Mouse (Mus musculus): Measurements from ENCODE around the gene Plekhg2. TPM values are rescaled to one million over a fixed set of nuclear protein-coding genes. Genes with fewer than 3 reads are reported as not detected.
A peak's percentile ranks its signal among the peaks of the same experiment; 100 is the strongest.

Gene Plekhg2
- polyA plus RNA-seq, 1 experiment from 2014 or later: 35.8 TPM

DNA sequence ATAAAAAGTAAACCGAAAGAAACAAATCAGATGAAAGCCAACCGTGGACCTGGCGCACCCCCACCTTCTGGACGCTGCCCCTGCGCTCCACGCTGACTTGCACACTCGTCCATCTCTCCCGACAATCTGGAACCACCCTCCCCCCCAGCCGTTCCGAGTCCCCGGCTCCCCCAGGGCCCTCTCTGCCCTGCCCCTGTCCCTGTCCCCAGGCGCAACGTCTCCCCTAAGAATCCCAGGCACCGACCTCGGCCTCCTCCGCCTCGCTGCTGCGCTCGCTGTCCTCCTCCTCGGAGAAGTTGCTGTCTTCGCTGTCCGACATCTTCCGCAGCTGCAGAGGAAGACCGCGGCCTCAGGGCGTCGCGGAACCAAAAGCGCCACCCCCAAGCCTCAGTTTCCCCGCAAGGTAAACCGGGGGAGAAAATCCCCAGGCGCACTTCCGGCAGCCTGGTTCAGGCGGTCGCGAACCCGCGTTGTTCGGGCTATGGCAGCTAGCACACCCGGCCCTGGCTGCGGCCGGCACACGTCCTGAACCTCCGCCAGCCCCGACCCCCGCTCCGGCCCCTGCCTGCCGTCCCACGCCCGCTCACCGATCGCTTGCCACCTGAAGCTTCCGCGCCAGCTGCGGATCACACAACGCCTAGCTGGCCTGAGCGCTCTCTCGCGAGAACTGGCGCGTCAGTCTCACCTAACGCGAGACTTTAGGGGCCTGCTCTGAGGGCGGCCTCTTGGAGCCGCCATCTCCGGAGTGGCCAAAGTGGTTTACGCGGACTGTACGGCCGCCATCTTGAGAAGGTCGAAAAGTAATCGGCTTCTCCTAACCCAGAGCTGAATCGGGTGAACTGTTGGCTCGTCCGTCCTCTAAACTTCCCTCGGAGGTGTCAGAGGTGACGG, 34.0 kb downstream of the Plekhg2 start, which contains the start of gene Supt5:
Gene Supt5, minus strand, starts transcription at position 639 of the 891 bp plus-strand sequence.
- ATAC-seq (replicated peaks; ENCODE audit: extremely low read depth, insufficient read depth, low FRiP score): peak; percentile 98
- 0% methylated on average over 77 of the region's 77 CpGs for WGBS
- Histone ChIP-seq H3K4me3 (ENCODE audit: low read length) (peak within 1 kb of the TSS; percentile 90), H3K27ac (ENCODE audit: low read length) (peak within 1 kb of the TSS; percentile 95), H3K27me3 (ENCODE audit: control insufficient read depth, insufficient read depth, low read length) (no peaks in the 10 kb centered on the region), H3K9me3 (replicated peaks; ENCODE audit: control insufficient read depth, low read length) (no peaks in the 10 kb centered on the region), H3K4me2 (ENCODE audit: low read depth, low read length) (peak within 1 kb of the TSS; percentile 76), H3K4me1 (ENCODE audit: control insufficient read depth, insufficient read depth, low read length) (peaks cover 14% of the 10 kb centered on the region), H3K9ac (ENCODE audit: low read length) (peak within 1 kb of the TSS; percentile 97), H3K36me3 (ENCODE audit: control insufficient read depth, insufficient read depth) (no peaks in the 10 kb centered on the region)

DNA sequence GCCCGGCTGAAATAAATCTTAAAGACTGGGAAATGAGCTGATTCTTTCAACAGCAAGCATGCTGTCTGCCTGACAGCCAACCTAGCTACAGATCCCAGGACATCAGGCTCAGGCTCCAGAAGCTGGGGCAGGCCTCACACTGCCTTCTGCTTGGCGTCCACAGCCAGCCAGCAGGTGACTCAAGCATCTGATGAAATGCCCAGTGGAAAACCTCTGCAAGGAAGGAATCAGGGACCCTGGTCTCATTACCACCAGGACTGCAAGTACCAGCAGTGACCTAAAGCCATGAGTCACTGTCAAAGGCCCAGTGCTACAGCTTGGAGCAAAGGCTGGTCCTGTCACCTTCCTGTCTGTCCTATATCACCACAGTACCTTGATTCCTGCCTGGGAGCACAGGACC, 36.9 kb downstream of the Plekhg2 start:
- Histone ChIP-seq H3K4me1 (ENCODE audit: control insufficient read depth, insufficient read depth, low read length) (peaks cover 14% of the 10 kb centered on the region), H3K9me3 (replicated peaks; ENCODE audit: control insufficient read depth, low read length) (no peaks in the 10 kb centered on the region), H3K4me2 (ENCODE audit: low read depth, low read length) (no peak overlapping the region), H3K9ac (ENCODE audit: low read length) (no peak overlapping the region), H3K4me3 (ENCODE audit: low read length) (no peak overlapping the region), H3K27ac (ENCODE audit: low read length) (no peak overlapping the region), H3K36me3 (ENCODE audit: control insufficient read depth, insufficient read depth) (peaks cover 8% of the 10 kb centered on the region), H3K27me3 (ENCODE audit: control insufficient read depth, insufficient read depth, low read length) (no peaks in the 10 kb centered on the region)
- no peak for ATAC-seq (replicated peaks; ENCODE audit: extremely low read depth, insufficient read depth, low FRiP score)
- WGBS: 83% methylated on average over 2 of the region's 2 CpGs

DNA sequence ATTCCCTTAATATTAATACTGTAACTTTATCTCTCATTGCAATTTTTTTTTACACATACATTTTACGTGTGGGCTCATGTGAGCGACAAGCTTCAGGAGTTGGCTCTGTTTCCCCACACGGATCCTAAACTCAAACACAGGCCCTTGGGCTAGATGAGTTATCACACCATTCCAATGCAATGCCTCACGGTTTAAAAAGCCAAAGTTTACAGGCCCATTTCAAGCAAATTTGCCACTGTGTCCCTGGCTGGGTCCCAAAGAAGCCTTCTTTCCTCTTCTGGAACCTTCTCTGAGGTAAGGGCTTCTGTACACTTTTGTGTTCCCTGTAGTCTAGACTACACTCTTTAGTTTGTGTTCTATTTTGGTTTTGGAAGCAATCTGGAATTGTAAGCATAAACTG, 37.9 kb downstream of the Plekhg2 start:
- 82% methylated on average over 4 of the region's 4 CpGs for WGBS
- Histone ChIP-seq H3K4me1 (ENCODE audit: control insufficient read depth, insufficient read depth, low read length) (peaks cover 14% of the 10 kb centered on the region), H3K4me2 (ENCODE audit: low read depth, low read length) (no peak overlapping the region), H3K27me3 (ENCODE audit: control insufficient read depth, insufficient read depth, low read length) (no peaks in the 10 kb centered on the region), H3K36me3 (ENCODE audit: control insufficient read depth, insufficient read depth) (peaks cover 12% of the 10 kb centered on the region), H3K9ac (ENCODE audit: low read length) (no peak overlapping the region), H3K27ac (ENCODE audit: low read length) (no peak overlapping the region), H3K4me3 (ENCODE audit: low read length) (no peak overlapping the region), H3K9me3 (replicated peaks; ENCODE audit: control insufficient read depth, low read length) (no peaks in the 10 kb centered on the region)
- ATAC-seq (replicated peaks; ENCODE audit: extremely low read depth, insufficient read depth, low FRiP score): no peak

DNA sequence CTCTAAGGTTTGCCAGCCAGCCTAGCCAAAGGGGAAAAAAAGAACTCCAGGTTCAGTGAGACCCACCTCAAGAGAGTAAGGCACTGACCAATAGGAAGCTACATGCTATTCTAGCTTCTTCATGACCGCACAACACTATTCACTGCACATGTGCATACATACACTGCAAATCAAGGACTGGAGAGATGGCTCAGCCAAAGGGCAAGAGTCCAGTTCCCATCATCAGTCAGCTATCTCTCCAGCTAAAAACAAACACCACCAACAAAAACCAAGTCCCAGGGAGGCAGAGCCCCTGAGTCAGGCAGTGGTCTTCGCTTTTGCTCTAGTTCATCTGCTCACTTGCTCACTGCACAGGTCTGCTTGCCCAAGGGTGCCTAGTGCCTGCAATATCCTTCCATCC, 44.1 kb downstream of the Plekhg2 start:
- Histone ChIP-seq H3K4me2 (ENCODE audit: low read depth, low read length) (no peak overlapping the region), H3K9ac (ENCODE audit: low read length) (no peak overlapping the region), H3K4me3 (ENCODE audit: low read length) (no peak overlapping the region), H3K9me3 (replicated peaks; ENCODE audit: control insufficient read depth, low read length) (no peaks in the 10 kb centered on the region), H3K27ac (ENCODE audit: low read length) (no peak overlapping the region), H3K36me3 (ENCODE audit: control insufficient read depth, insufficient read depth) (peaks cover 64% of the 10 kb centered on the region), H3K27me3 (ENCODE audit: control insufficient read depth, insufficient read depth, low read length) (no peaks in the 10 kb centered on the region), H3K4me1 (ENCODE audit: control insufficient read depth, insufficient read depth, low read length) (no peaks in the 10 kb centered on the region)
- 91% methylated on average over 2 of the region's 2 CpGs for WGBS
- no peak for ATAC-seq (replicated peaks; ENCODE audit: extremely low read depth, insufficient read depth, low FRiP score)

DNA sequence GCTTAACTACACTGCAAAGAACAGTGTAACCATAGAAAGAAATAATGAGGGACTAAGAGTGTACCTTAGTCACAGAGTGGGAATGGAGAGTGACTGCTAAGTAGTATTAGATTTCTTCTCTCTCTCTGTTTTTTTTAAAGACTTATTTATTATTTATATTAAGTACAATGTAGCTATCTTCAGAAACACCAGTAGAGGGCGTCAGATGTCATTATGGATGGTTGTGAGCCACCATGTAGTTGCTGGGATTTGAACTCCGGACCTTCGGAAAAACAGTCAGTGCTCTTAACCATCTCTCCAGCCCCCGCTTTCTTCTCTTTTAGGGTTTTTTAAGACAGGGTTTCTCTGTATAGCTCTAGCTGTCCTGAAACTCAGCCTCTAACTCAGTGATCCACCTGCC, 45.9 kb downstream of the Plekhg2 start:
- ATAC-seq (replicated peaks; ENCODE audit: extremely low read depth, insufficient read depth, low FRiP score): no peak
- H3K9ac ChIP-seq (ENCODE audit: low read length): no peak overlapping the region
- no peaks in the 10 kb centered on the region for H3K9me3 ChIP-seq (replicated peaks; ENCODE audit: control insufficient read depth, low read length)
- WGBS: 78% methylated on average over 4 of the region's 4 CpGs
- H3K27ac ChIP-seq (ENCODE audit: low read length): no peak overlapping the region
- H3K4me1 ChIP-seq (ENCODE audit: control insufficient read depth, insufficient read depth, low read length): no peaks in the 10 kb centered on the region
- H3K4me2 ChIP-seq (ENCODE audit: low read depth, low read length): no peak overlapping the region
- H3K36me3 ChIP-seq (ENCODE audit: control insufficient read depth, insufficient read depth): peaks cover 80% of the 10 kb centered on the region
- no peaks in the 10 kb centered on the region for H3K27me3 ChIP-seq (ENCODE audit: control insufficient read depth, insufficient read depth, low read length)
- H3K4me3 ChIP-seq (ENCODE audit: low read length): no peak overlapping the region

DNA sequence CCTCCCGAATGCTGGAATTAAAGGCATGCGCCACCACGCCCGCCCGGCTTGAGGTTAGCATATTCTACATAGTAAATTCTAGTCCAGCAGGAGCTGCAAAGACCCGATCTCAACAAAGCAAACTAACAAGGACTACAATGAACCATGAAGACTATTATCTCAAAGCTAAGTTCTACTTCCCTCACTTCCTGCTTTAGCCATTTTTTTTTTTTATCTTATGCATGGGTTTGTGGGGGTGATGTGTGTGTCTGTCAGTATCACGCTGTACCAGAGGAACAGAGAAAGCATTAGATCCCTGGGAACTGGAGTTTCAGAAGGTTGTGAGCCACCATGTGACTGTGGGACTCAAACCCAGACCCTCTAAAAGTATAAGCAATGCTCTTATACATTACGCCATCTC, 47.1 kb downstream of the Plekhg2 start:
- Histone ChIP-seq H3K9me3 (replicated peaks; ENCODE audit: control insufficient read depth, low read length) (no peaks in the 10 kb centered on the region), H3K27ac (ENCODE audit: low read length) (no peak overlapping the region), H3K4me2 (ENCODE audit: low read depth, low read length) (no peak overlapping the region), H3K27me3 (ENCODE audit: control insufficient read depth, insufficient read depth, low read length) (no peaks in the 10 kb centered on the region), H3K4me3 (ENCODE audit: low read length) (no peak overlapping the region), H3K4me1 (ENCODE audit: control insufficient read depth, insufficient read depth, low read length) (no peaks in the 10 kb centered on the region), H3K36me3 (ENCODE audit: control insufficient read depth, insufficient read depth) (peaks cover 78% of the 10 kb centered on the region), H3K9ac (ENCODE audit: low read length) (no peak overlapping the region)
- WGBS: 97% methylated on average over 8 of the region's 8 CpGs
- no peak for ATAC-seq (replicated peaks; ENCODE audit: extremely low read depth, insufficient read depth, low FRiP score)

DNA sequence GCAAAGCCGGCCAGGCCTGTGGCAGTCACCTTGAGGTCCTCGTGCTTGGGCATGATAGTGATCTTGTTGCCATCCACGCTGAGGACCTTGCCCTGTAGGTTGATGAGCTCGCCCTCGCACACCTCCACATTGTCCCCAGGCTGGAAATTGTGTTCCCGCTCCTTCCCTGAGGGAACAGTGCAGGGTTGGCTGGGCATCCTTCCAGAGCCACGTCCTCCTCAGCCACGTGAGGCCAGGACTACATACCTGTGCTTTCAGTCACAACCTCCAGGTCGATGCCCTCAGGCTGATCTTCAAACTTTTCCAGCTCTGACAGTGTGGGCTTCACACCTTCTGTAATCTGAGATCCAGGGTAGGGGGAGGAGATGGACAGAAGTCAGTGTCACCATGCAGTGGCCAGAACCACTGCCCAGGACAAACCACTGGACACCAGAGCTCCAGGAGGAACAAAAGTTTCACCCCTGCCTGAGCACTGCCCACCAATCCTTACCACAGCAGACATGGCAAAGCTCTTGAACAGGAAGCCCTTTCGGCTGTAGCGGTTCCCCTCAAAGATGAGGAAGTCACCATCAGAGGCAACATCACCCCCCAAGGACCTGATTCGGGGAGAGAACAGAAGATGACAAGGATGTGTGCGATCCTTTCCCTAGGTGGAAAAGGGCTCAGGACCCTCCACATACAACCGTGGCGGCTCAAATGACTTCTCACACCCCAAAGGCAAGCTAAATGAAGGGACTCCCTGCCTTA, 50.3 kb downstream of the Plekhg2 start:
- ATAC-seq (replicated peaks; ENCODE audit: extremely low read depth, insufficient read depth, low FRiP score): no peak
- Histone ChIP-seq H3K9me3 (replicated peaks; ENCODE audit: control insufficient read depth, low read length) (no peaks in the 10 kb centered on the region), H3K4me1 (ENCODE audit: control insufficient read depth, insufficient read depth, low read length) (no peaks in the 10 kb centered on the region), H3K4me3 (ENCODE audit: low read length) (no peak overlapping the region), H3K27me3 (ENCODE audit: control insufficient read depth, insufficient read depth, low read length) (no peaks in the 10 kb centered on the region), H3K4me2 (ENCODE audit: low read depth, low read length) (no peak overlapping the region), H3K9ac (ENCODE audit: low read length) (no peak overlapping the region), H3K27ac (ENCODE audit: low read length) (no peak overlapping the region), H3K36me3 (ENCODE audit: control insufficient read depth, insufficient read depth) (peaks cover 82% of the 10 kb centered on the region)
- WGBS: 90% methylated on average over 15 of the region's 15 CpGs

DNA sequence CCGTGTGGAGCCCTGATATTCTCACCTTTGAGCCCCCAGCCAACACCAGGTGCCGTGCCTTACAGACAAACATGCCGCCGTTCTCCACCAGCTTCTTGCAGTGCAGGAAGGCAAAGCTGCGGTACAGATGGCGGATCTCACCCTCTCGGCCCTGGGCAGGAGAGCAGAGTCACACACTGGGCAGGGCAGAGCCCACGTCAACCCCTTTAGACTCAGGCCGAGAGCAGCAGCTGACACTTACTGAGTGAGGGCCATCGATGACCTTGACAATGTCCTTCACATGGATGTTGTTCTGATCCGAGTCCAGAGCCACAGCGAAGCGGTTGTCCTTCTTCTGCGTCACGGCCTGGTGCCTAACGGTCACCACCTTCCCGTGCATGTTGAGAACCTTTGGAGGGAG, 53.7 kb downstream of the Plekhg2 start:
- H3K4me3 ChIP-seq (ENCODE audit: low read length): no peak overlapping the region
- no peak overlapping the region for H3K9ac ChIP-seq (ENCODE audit: low read length)
- no peak overlapping the region for H3K4me2 ChIP-seq (ENCODE audit: low read depth, low read length)
- no peak for ATAC-seq (replicated peaks; ENCODE audit: extremely low read depth, insufficient read depth, low FRiP score)
- no peaks in the 10 kb centered on the region for H3K27me3 ChIP-seq (ENCODE audit: control insufficient read depth, insufficient read depth, low read length)
- no peaks in the 10 kb centered on the region for H3K9me3 ChIP-seq (replicated peaks; ENCODE audit: control insufficient read depth, low read length)
- WGBS: 86% methylated on average over 17 of the region's 17 CpGs
- H3K36me3 ChIP-seq (ENCODE audit: control insufficient read depth, insufficient read depth): peaks cover 81% of the 10 kb centered on the region
- no peak overlapping the region for H3K27ac ChIP-seq (ENCODE audit: low read length)
- no peaks in the 10 kb centered on the region for H3K4me1 ChIP-seq (ENCODE audit: control insufficient read depth, insufficient read depth, low read length)

DNA sequence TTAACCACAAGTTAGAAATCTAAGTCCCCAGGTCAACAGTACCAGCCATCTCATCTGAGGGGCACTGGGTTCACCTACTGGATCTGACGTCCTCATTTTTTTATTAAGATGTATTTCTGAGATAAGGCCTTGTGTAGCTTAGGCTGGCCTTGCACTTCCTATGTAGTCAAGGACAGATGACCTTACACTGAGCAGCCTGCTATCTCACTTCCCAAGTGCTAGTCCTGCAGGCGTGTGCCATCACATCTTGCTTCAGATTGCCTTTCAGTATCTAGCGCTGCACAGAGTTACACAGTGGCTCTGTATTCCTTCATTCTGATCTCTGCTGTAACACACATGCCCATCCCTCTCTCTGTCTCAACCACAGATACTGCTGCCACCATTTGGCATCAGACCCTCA, 54.4 kb downstream of the Plekhg2 start:
- peaks cover 75% of the 10 kb centered on the region for H3K36me3 ChIP-seq (ENCODE audit: control insufficient read depth, insufficient read depth)
- ATAC-seq (replicated peaks; ENCODE audit: extremely low read depth, insufficient read depth, low FRiP score): no peak
- no peak overlapping the region for H3K27ac ChIP-seq (ENCODE audit: low read length)
- WGBS: 75% methylated on average over 3 of the region's 3 CpGs
- no peak overlapping the region for H3K4me3 ChIP-seq (ENCODE audit: low read length)
- H3K4me1 ChIP-seq (ENCODE audit: control insufficient read depth, insufficient read depth, low read length): no peaks in the 10 kb centered on the region
- no peaks in the 10 kb centered on the region for H3K27me3 ChIP-seq (ENCODE audit: control insufficient read depth, insufficient read depth, low read length)
- H3K9me3 ChIP-seq (replicated peaks; ENCODE audit: control insufficient read depth, low read length): no peaks in the 10 kb centered on the region
- H3K4me2 ChIP-seq (ENCODE audit: low read depth, low read length): no peak overlapping the region
- H3K9ac ChIP-seq (ENCODE audit: low read length): no peak overlapping the region
